Mouse (Mus musculus): ENCODE results near the gene Pnp2. TPM values are rescaled to one million over a fixed set of nuclear protein-coding genes. Genes with fewer than 3 reads are reported as not detected.
A peak's percentile ranks its signal among the peaks of the same experiment; 100 is the strongest.
"Not testable (repeated sequence)": the region's sequence is repeated elsewhere in the genome, so short reads cannot be mapped to it uniquely, and the experiment has no call there.

Pnp2 gene
- polyA plus RNA-seq, 1 experiment from 2014 or later, result 1.1 TPM

DNA sequence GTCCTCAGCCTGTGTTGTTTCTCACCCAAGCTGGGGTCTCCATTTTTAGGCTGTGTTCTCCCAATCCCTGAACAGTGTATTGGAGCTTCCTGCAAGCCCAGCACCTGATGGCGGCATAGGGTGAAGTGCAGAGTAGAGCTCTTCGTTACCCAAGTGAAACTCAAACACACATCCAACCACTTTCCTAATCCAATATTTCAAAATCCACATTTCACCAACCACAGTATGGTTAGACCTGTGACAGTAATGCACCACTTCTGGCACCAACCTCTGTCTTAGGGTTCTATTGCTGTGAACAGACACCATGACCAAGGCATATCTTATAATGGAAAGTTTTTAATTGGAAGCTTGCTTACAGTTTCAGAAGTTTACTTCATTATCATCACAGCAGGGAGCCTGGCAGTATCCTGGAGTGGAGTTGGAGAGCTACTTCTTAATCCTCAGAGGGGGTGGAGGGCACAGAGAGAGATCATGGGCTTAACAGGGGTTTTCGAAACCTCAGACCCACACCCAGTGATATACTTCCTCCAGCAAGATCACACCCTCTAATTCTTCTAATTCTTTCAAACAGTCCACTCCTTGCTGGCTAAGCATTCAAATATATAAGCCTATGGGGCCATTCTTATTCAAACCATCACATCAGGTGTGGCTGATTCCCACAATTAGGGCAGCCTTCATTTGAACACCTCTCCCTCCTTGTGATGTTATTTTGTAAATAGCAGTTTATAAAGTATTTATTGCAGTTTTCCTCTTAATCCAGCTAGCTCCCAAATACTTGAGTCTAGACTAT, 17.5 kb upstream of the Pnp2 start:
- no peak for TF ChIP-seq CTCF (IDR thresholded peaks at IDR 0.05; ENCODE audit: low read depth)
- Histone ChIP-seq H3K4me1 (replicated peaks; ENCODE audit: insufficient read depth, low read length) (no peaks in the 10 kb centered on the region), H3K9me3 (replicated peaks; ENCODE audit: low read length) (no peaks in the 10 kb centered on the region), H3K36me3 (ENCODE audit: insufficient read depth, low read length) (no peaks in the 10 kb centered on the region), H3K4me3 (replicated peaks; ENCODE audit: low read depth, low read length) (no peak overlapping the region), H3K27me3 (ENCODE audit: insufficient read depth, low read length) (no peaks in the 10 kb centered on the region), H3K4me2 (ENCODE audit: low read length) (no peak overlapping the region), H3K9ac (ENCODE audit: low read depth, low read length) (no peak overlapping the region), H3K27ac (no peak overlapping the region)
- WGBS, result 85% methylated on average over 3 of the region's 3 CpGs
- DNase-seq (ENCODE audit: low spot score) (no peak), ATAC-seq (replicated peaks; ENCODE audit: low FRiP score, low read depth) (no peak)

DNA sequence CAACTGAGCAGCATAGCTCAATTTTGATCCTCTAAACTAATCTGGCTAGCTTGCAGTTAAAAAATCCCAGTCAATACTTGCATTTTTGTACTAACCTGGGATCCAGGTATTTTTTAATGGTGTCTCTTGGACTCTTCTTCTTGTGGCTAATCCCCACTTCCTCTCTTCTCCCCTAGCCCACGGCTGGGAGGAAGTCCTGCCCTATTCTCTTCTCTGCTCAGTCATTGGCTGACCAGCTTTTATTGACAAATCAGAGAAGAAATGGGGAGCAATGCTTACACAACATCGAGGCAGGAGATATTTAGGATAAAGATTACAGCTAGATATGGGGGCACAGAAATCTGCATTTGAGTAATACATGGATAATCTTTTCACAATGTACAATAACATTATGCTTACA, 16.9 kb upstream of the Pnp2 start:
- H3K9me3 ChIP-seq (replicated peaks; ENCODE audit: low read length), result no peaks in the 10 kb centered on the region
- no peaks in the 10 kb centered on the region for H3K36me3 ChIP-seq (ENCODE audit: insufficient read depth, low read length)
- H3K4me1 ChIP-seq (replicated peaks; ENCODE audit: insufficient read depth, low read length), result no peaks in the 10 kb centered on the region
- ATAC-seq (replicated peaks; ENCODE audit: low FRiP score, low read depth) (no peak), DNase-seq (ENCODE audit: low spot score) (no peak)
- H3K9ac ChIP-seq (ENCODE audit: low read depth, low read length), result no peak overlapping the region
- no peak for TF ChIP-seq CTCF (IDR thresholded peaks at IDR 0.05; ENCODE audit: low read depth)
- H3K27ac ChIP-seq, result no peak overlapping the region
- no peak overlapping the region for H3K4me2 ChIP-seq (ENCODE audit: low read length)
- H3K27me3 ChIP-seq (ENCODE audit: insufficient read depth, low read length), result no peaks in the 10 kb centered on the region
- H3K4me3 ChIP-seq (replicated peaks; ENCODE audit: low read depth, low read length), result no peak overlapping the region
- 52% methylated on average over 2 of the region's 2 CpGs for WGBS

DNA sequence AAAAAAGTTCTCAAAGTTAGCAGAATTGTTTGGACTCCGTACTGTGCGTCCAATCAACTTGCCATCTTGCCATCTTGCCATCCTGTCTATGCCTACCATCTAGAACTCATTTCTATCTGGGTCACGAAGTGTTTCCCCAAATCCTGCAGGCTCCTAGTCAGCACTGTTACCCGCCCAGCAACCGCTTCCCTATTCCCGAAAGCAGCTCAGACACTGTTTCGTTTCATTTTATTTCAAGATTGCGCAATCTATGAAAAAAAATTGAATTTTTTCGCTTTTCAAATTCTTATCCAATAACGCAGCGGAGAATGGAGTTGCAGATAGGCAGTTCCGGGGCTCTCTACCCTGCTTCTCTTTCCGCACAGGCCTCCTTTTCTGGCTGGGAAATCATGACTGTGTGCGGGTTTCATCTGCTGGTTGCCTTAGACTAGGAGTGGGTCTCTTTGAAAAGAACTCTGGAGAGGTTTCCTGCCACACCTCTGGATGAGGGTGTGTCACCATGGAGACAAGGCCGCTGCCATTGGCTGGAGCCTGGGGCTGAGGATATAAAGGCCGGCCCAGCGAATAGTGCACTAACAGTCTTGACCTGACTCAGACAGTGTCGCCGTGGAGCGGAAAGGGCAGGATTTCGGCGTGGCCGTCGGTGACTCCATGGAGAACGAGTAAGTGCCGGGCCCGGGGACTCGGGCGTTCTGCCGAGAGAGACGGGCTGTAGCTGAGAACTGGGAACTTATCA, 11.7 kb upstream of the Pnp2 start, which contains the start of gene Gm49342:
Gene Gm49342, plus strand, starts transcription at position 586 of the 736 bp plus-strand sequence.
- no peaks in the 10 kb centered on the region for H3K36me3 ChIP-seq (ENCODE audit: insufficient read depth, low read length)
- H3K9me3 ChIP-seq (replicated peaks; ENCODE audit: low read length), result no peaks in the 10 kb centered on the region
- peak within 1 kb of the TSS; percentile 89 for H3K27ac ChIP-seq
- TF ChIP-seq CTCF (IDR thresholded peaks at IDR 0.05; ENCODE audit: low read depth), result no peak; the same call in none of the 2 replicates
- peak within 1 kb of the TSS; percentile 69 for H3K4me2 ChIP-seq (ENCODE audit: low read length)
- ATAC-seq (replicated peaks; ENCODE audit: low FRiP score, low read depth) (peak; percentile 99), DNase-seq (ENCODE audit: low spot score) (peak; percentile 96)
- peak within 1 kb of the TSS; percentile 49 for H3K4me3 ChIP-seq (replicated peaks; ENCODE audit: low read depth, low read length)
- no peaks in the 10 kb centered on the region for H3K4me1 ChIP-seq (replicated peaks; ENCODE audit: insufficient read depth, low read length)
- WGBS, result 16% methylated on average over 31 of the region's 31 CpGs
- H3K27me3 ChIP-seq (ENCODE audit: insufficient read depth, low read length), result no peaks in the 10 kb centered on the region
- H3K9ac ChIP-seq (ENCODE audit: low read depth, low read length), result peak within 1 kb of the TSS; percentile 43

DNA sequence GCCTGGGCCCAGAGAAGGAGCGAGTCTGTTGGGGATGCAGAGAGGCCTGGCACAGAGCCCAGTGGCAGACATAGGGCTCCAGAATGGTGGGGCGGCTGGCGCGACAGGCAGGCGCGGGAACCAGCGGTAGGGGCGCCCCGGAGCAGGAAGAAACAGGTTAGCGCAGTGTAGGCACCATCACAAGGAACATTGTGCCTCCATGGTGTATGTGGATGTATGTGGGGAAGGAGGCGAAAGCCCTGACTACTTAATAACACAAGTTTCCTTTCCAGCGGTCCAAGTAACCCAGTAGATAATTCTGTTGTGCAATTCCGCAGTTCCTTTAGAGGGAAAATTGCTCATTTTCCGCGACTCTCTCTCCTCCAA, 11.1 kb upstream of the Pnp2 start:
- peak overlapping the region; percentile 69 for H3K4me2 ChIP-seq (ENCODE audit: low read length)
- peak overlapping the region; percentile 89 for H3K27ac ChIP-seq
- WGBS, result under 1% methylated on average over 14 of the region's 15 CpGs
- H3K27me3 ChIP-seq (ENCODE audit: insufficient read depth, low read length); H3K4me1 ChIP-seq (replicated peaks; ENCODE audit: insufficient read depth, low read length); H3K36me3 ChIP-seq (ENCODE audit: insufficient read depth, low read length); H3K9me3 ChIP-seq (replicated peaks; ENCODE audit: low read length): not testable (repeated sequence)
- peak; percentile 96 for ATAC-seq (replicated peaks; ENCODE audit: low FRiP score, low read depth)
- H3K4me3 ChIP-seq (replicated peaks; ENCODE audit: low read depth, low read length), result peak overlapping the region; percentile 49
- TF ChIP-seq CTCF (IDR thresholded peaks at IDR 0.05; ENCODE audit: low read depth), result peak; percentile 50
- H3K9ac ChIP-seq (ENCODE audit: low read depth, low read length), result peak overlapping the region; percentile 43
- DNase-seq (ENCODE audit: low spot score), result peak; percentile 44

DNA sequence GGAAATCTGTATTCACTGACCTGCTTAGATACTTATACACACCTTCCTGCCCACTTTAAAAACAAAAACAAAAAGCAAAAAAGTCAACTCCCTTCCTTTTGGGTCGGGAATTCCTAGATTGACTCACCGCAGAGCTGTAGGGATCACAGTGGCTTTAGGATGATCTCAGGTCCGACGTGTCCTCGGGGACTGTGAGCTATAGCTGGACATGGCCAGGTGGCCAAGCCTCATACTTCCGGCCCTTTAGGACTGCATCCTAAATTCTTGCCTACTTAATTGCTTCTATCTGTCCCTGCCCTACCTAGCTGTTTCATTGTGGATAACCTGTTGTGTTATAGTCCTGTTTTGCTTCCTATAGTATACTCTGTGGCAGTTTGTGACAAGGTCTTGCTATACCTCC, 10.7 kb upstream of the Pnp2 start:
- not testable (repeated sequence) for H3K36me3 ChIP-seq (ENCODE audit: insufficient read depth, low read length); ATAC-seq (replicated peaks; ENCODE audit: low FRiP score, low read depth); H3K27me3 ChIP-seq (ENCODE audit: insufficient read depth, low read length); H3K4me1 ChIP-seq (replicated peaks; ENCODE audit: insufficient read depth, low read length); DNase-seq (ENCODE audit: low spot score); H3K9me3 ChIP-seq (replicated peaks; ENCODE audit: low read length)
- H3K9ac ChIP-seq (ENCODE audit: low read depth, low read length), result peak overlapping the region; percentile 43
- 3% methylated on average over 6 of the region's 6 CpGs for WGBS
- peak overlapping the region; percentile 89 for H3K27ac ChIP-seq
- H3K4me2 ChIP-seq (ENCODE audit: low read length), result peak overlapping the region; percentile 69
- H3K4me3 ChIP-seq (replicated peaks; ENCODE audit: low read depth, low read length), result peak overlapping the region; percentile 49

DNA sequence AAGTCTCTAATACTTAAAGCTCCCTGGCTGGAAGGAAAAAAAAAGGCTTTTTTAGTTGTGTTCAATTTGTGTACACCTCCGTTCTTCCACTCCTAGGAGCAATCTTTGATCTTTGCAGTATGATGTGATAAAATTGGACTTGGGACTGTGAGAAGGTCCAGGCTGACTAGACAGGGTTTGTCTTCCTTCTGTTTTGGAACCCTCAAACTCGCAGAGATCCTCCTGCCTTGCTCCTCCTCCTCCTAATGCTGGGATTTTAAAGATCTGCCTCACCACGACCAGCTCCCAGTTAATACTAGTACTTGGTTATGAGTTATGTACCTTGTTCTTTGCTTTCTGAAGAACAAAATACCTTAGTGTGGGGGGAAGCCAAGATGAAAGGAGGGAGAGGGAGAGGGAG, 10.3 kb upstream of the Pnp2 start:
- not testable (repeated sequence) for ATAC-seq (replicated peaks; ENCODE audit: low FRiP score, low read depth); H3K27me3 ChIP-seq (ENCODE audit: insufficient read depth, low read length); H3K9me3 ChIP-seq (replicated peaks; ENCODE audit: low read length); DNase-seq (ENCODE audit: low spot score); H3K4me1 ChIP-seq (replicated peaks; ENCODE audit: insufficient read depth, low read length); H3K36me3 ChIP-seq (ENCODE audit: insufficient read depth, low read length)
- Histone ChIP-seq H3K9ac (ENCODE audit: low read depth, low read length) (peak overlapping the region; percentile 43; the same call in 1 of the 2 replicates), H3K4me3 (replicated peaks; ENCODE audit: low read depth, low read length) (peak overlapping the region; percentile 49), H3K27ac (0 out of 2 replicates have a peak overlapping the region, but pooled peaks have one; percentile 89), H3K4me2 (ENCODE audit: low read length) (peak overlapping the region; percentile 69)
- 9% methylated on average over 3 of the region's 3 CpGs for WGBS

Data from kidney, postnatal 0 days (tissue).